Mouse (Mus musculus): ENCODE results near the gene Slc1a6. TPM values are rescaled to one million over a fixed set of nuclear protein-coding genes. Genes with fewer than 3 reads are reported as not detected.
"Not testable (repeated sequence)": the region's sequence is repeated elsewhere in the genome, so short reads cannot be mapped to it uniquely, and the experiment has no call there.

The Slc1a6 gene
- polyA plus RNA-seq (2012; rRNA removed): 0.27 and 0.38 TPM in 2 replicates

DNA sequence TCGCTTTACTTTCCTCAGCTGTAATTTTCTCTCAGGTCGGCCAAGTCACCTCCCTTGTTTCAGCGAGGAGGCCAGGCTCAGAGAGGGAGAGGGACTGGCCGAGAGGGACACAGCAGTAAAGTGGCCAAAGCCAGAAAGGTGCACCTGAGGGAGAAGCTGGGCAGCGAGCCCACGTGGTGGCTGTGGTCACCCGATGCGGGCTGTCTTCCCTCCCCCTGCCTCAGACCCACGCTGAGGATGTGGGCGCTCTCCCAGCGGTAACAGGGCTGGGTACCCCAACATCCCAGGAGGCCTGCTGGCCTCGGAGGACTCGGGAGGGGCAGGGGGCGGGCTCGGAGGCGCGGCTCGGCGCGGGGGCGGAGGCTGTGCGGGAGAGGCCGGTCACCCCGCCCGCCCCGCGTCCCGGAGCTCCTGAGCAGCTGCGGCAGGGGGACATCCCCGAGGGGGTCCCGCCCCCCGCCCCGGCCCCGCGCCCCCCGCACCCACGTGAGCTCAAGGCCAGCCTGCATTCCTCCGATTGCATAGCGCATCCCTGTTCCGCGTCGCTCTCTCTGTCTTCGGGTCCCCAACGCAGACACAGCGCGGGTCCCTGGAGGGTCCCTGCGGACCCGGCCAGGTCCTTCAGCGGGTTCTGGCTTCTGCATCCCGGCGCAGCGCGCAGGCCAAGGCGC, at the start of gene Slc1a6:
Gene Slc1a6, plus strand, starts transcription at position 516 of the 671 bp plus-strand sequence.
- DNase-seq (ENCODE audit: low read depth): no peak

DNA sequence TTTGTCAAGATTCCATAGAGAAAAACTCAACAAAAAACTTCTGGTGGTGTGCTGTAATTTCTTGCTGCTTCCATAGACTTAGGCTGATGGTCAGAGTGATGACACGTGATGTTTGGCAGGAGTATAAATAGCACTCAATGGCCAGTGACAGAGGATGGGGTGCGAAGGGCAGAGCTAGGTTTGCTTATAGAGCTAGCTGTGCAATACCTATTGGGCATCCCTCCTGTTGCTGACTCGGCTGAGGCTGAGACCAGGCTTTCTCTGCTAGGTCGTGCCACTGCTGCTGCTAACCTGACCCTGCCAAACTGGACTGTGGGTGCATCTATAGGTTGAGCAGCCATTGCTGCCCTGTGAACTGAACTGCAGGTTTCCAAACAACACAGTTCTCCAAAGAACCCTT, 40.5 kb upstream of the Slc1a6 start:
- no peak for DNase-seq (ENCODE audit: low read depth)

DNA sequence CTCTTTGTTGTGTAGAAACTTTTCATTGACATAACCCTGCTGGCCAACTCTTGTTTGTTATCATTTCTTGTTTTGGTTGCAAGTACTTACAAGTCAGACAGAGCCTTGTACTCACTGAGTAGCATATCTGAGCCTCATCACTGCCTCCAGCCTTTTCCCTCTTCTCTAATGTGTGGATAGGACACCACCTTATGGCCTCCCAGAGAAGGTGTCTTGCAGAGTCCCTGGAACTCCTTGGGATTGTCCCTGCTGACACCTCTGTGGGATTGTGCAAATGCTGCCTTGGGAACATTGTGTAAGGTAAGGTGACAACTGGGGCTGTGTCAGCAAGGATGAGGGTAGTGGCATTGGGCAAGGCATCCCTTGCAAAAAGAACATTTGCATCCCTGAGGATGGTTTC, 36.6 kb upstream of the Slc1a6 start:
- peak; percentile 60 for DNase-seq (ENCODE audit: low read depth)

DNA sequence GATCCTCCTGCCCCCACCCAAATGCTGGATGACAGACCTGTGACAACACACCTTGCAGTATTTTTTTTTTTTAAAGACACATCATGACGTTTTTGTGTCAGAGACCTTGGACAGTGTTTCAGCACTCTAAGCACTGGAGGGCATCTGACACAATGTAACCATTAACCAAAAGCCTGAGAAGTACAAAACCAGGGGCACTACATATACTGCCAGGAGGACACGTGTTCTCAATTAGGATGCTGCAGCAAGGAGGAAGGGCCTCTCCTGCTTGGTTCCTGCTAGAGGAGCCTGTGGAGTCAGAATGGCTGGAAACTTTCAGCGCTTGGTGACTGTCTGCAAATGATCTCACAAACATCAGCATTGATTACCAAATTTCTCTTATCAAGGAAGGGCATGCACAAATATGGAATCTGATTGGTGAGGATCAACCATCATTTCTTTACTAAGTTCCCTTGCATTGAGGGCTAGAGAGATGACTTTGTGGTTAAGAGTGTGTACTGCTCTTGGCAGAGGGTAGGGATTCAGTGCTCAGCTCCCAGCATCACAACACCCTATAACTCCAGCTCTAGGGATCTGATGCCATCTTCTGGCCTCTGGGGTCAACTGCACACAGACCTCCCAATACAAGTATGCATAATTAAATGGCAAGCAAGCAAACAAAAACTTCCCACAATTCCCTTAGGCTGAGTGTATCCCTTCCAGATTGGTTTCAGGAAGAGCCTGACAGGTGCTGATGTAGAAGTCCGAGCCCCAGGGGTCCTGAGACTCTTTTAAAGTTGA, 34.7 kb upstream of the Slc1a6 start:
- no peak for DNase-seq (ENCODE audit: low read depth)

DNA sequence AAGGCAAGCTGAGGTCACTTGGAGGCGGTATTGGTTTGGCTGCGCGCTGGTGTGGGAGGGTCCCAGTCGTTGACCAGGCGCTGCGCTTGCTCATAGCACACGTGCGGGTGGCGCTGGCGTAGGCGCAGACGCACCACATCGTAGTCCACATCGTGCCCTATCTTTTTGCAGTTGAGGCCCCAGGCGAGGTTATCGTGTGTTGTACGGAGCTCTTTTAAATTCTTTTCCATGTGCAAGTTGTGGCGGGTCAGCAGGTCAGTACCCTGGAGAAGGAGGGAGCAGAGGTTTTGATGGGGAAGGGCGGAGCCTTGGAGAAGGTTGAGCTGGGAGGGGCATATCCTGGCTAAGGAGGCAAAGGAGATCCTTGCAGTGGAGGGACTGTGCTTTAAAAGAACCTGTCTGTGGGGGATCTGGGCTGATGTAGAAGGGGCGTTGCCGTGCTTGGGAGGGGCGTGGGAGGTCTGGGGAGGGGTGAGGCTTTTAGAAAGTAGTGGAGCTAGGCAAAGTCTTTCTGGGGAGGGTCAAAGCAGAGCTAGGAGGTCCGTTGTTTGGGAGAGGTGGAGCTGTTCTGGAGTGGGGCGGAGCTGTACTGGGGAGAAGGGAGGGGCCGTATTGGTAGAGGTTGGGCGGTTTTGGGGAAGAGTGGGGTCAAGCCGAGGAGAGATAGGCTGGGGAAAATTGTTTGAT, 33.1 kb upstream of the Slc1a6 start:
- no peak for DNase-seq (ENCODE audit: low read depth)

DNA sequence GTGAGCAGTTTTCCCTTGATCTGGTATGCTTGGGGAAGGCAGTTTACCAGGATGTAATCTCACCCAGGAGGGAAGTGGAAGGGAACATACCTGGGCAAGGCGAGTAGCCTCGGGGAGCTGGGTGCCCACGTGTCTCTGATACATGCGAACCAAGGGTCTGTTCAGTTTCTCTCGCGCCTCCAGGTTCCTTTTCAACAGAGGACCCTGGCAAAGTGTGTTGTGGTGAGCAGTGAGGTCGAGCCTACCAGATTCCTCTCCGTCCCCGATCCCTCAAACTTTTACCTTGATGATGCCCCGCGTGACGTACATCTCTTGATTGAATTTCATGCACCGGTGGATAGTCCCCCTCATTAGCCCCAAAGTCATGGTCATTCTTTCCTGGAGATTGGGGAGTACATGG, 32.1 kb upstream of the Slc1a6 start:
- DNase-seq (ENCODE audit: low read depth): no peak

DNA sequence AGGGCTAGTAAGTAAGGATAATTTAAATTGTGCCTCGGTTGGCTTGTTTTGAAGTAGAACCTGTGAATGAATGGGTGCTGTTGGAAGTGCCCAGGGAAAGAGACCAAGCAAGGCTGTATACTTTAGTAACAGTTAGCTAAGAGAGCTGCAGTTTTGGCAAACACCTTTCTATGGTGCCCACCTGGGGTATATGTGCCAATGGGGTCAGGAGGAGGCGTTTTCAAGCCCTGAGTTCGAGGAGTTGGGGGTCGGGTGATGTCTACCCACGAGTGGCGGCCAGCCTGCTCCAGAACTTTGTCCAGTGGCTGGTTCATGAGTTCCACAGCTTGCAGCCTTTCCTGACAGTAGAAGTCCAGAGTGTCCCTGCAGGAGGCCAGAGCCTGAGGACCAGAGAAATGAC, 31.4 kb upstream of the Slc1a6 start:
- DNase-seq (ENCODE audit: low read depth): no peak

DNA sequence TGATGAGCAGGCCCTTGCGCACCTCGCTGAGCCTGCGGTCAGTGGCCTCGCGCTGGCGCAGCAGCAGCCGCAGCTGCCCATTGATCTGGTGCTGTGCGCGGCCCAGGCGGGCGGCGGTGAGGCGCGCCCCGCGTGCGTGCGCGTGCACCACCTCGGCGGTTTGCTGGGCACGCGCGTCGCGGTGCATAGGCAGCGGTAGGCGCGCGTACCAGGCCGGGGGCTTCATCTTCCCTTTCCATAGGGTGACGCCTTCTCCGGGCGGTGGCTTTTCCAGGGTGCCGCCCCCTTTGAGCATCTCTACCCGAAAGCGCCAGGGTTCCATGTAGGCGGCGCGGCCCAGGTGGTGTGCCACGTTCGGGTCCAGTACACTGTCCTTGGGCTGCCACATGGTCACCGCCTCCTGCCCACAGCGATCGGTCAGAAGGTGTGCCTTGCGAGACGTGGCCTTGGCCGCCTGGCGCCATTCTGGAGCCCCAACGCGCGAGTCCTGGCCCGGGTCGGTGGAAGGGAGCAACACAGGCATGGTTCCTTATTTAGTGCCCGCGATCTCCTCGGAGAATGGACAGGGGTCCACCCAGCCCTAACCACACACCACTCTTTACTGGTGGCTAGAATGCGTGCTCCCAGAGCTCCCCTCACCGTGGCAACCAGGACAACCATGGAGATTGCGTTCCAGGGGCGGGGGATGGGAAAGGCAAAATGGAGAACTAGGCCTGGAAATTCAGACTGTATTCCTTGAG, 27.7 kb upstream of the Slc1a6 start, which contains the start of gene Ccdc105:
Gene Ccdc105, minus strand, starts transcription at position 614 of the 740 bp plus-strand sequence.
- no peak for DNase-seq (ENCODE audit: low read depth)

DNA sequence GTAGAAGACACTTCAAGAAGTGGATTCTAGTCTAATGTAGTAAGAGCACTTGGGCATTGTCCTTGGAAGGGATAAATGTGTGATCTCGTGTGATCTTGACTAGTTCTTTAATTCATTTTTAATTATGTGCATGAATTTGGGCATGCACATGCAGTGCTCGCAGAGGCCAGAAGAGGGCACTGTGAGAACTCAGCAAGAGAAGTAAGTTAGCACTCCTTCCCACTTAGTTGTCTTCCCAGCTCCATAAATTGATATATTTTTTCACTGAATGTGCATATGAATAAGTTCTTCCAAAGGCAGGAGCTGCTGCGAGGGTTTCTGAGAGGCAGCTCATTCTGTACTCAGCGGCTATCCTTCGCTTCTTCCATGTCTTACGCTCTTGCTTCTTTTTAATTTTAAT, 24.3 kb upstream of the Slc1a6 start:
- no peak for DNase-seq (ENCODE audit: low read depth)

DNA sequence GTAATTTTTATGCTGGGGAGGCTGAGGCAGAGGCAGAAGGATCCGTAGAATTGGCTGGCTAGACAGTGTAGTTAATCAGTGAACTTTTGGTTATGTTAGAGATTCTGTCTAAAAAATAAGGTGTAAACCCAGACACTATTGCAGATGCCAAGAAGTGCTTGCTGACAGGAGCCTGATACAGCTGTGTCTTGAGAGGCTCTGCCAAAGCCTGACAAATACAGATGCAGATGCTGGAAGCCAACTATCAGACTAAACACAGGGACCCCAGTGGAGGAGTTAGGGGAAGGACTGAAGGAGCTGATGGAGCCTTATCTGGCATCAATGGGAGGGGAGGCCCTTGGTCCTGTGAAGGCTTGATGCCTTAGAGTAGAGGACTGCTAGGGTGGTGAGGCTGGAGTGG, 14.7 kb upstream of the Slc1a6 start:
- no peak for DNase-seq (ENCODE audit: low read depth)

DNA sequence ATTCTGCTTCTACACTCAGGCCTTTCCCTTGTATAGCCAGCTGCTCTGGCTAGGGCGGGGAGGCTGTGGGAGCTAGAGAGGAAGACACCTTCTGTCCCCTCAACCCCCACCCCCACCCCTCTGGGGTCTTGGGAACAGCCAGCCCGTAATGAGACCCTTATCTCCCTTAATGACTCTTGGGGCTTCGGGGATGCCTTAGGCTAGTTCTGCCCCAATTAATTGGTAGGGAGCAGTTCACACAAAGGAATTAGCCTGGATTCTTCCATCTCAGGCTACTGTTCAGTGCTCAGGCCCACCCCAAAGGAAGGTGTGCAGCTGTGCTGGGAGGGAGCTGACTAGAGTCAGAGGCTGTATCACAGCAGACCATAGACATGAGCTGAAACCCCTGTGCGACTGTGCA, 4.5 kb upstream of the Slc1a6 start:
- no peak for DNase-seq (ENCODE audit: low read depth)

DNA sequence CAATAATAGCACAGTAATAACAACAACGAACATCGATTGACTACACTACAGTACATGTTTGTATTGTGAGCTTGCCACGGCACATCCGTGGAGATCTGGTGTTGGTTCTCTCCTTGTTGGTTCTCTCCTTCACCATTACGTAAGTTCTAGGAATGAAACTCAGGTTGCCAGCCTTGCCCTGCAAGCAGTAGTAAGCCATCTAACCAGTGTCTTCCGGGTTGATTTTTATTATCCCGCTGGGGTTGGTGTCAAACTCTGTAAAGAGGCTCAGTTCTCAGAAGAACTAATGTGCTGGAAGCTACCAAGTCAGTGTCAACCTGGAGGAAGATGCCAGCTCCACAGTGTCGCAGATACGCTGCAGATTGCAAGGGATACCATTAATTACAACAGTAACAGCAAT, 769 bp upstream of the Slc1a6 start:
- DNase-seq (ENCODE audit: low read depth): no peak

DNA sequence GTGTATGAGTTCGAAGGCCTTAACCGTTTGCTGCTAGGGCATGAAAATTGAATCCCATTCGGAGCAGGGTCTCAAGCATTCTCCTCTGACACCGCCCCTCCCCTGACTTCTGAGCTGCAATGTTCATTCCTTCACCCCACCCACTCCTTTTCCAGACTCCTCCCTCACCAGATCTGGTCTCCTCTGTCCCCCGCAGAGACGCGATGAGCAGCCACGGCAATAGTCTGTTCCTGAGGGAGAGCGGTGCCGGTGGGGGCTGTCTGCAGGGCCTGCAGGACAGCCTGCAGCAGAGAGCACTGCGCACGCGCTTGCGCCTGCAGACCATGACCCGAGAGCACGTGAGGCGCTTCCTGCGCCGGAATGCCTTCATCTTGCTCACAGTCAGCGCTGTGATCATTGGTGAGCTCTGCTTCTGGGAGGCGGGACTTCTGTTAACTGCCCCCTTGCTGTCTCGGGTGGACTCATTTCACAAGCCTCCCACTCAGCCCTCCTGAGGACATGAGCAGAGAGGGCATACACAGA, 7.3 kb downstream of the Slc1a6 start:
- DNase-seq (ENCODE audit: low read depth): no peak

DNA sequence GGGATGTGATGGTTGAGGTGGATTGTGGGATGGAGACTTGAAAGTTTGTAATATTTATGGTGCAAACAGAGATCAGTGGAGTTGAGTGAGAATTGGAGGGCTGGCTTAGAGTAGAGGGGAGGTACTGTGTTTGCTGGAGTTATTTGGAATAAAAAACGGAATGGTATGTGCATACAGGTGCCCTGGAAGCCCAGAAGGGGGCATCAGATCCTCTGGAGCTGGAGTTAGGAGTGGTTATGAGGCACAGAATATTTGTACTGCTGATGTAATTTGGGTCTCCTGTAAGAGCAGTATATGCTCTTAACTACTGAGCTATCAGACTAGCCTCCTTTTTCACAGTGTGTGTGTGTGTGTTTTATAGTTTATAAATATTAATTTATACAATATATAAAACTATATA, 10.3 kb downstream of the Slc1a6 start:
- no peak for DNase-seq (ENCODE audit: low read depth)

DNA sequence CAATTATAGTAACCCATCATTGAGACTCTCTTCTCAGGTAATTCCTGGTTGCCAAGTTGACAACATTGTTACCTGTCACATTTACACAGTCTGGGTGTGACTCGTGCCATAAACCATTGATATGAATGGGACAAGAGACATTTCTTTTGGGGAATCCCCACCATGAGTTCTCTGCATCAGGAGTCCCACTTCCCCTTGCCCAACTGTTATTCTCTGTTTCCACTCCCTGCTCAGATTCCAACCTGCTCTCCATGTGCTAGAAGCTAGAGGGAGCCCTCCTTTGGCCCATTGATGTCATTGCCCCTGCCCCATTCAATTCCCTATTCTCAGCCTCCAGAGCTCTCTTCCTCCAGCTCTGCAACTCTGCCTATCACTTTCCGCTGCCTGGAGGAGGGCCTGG, 21.2 kb downstream of the Slc1a6 start:
- DNase-seq (ENCODE audit: low read depth): no peak

DNA sequence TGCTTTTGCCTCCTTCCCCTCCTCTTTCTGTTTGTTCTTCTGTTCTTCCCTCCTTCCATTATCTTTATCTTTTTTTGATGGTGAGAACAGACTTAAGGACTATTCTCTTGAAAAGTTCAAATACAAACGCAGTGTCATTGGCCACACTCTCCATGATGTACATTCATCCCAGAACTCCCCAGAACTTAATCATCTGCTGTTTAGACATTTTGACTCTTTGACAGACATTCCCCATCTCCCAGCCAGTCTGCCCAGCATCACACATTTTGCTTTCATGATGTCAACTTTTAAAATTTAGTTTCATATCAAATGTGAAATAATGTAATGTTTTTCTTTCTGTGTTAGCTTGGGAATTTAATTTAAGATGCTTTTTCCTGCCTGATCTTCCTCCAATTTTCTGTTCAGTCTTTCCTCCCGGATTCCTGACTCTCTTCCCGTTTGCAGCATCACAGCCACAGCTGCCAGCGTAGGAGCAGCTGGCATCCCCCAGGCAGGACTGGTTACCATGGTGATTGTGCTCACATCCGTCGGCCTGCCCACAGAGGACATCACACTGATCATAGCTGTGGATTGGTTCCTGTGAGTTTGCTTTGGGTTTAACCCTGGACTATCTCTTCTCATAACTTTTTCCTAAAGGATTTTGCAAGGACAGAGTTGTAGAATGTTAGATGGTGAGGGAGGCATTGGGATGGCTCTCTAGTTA, 32.2 kb downstream of the Slc1a6 start:
- no peak for DNase-seq (ENCODE audit: low read depth)

DNA sequence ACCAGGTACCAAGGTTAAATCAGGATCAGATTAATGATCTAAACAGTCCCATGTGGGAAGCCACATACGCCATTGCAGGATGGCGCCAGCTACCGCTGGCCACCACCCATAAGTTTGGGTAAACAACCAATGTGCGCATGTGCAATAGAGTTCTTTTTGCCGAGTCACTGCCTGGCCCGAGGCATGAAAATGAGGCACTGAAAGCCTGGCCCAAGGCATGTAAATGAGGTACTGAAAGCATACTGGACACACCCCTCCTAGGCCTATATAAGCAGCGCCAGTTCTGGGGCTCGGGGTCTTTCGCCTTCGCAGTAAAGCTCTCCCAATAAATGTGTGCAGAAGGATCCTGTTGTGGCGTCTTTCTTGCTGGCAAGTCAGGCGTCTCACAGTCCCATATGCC, 60.2 kb downstream of the Slc1a6 start:
- DNase-seq (ENCODE audit: low read depth): not testable (repeated sequence)

DNA sequence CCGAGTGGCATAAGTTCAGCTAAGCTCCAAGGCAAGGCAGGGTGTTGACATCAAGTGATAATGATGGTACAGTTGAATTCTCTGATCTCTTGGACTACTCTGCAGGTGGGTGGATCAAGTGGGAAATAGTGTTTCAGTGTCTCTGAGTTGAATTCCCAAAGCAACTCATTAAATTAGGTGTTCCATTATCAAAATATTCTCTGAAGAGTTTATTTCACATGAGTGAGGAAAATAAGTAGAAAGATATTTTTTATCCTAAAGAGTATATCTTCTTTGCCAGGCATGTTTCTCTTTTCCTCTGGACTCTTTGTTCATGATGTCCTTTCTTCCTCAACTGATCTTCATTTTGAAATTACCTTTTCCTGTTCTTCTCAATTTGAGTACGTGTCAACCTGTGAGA, 71.8 kb downstream of the Slc1a6 start, which contains the start of gene Olfr1356:
Gene Olfr1356, minus strand, starts transcription at position 101 of the 400 bp plus-strand sequence.
- DNase-seq (ENCODE audit: low read depth): no peak

All from gonadal fat pad, adult 2 months (tissue).